24 mouse cellular contexts compared by ENCODE assay signal in the genomic region with DNA sequence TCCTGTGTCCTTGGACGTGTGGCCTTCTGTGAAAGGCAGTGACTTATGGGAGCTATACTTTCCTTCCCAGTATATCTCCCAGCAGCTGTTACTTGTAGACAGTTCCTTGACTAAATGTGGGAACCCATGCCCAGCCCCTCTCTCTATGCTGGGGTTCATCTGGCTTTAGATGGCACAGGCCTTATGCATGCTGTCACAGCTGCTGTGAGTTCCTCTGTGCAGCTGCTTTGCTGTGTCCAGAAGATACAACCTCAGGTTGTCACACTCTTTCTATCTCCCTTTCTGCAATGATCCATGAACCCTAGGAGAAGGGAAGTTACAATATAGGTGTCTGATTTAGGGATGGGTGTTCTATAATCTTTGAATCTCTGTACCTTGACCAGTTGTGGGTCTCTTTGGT.
"Had no signal": no experiment of that assay in that cellular context is flagged by ENCODE, and none has a peak within 500 bp of the region (broad histone marks: within the 10 kb centered on the region; RNA-seq: fewer than 3 reads in every experiment).

No protein-coding gene starts in this region.

- H3K27me3 ChIP-seq: embryonic facial prominence, embryonic 12.5 days; embryonic facial prominence, embryonic 13.5 days; embryonic facial prominence, embryonic 15.5 days; forebrain, embryonic 12.5 days; forebrain, embryonic 13.5 days; forebrain, embryonic 15.5 days had no signal

- H3K4me1 ChIP-seq: embryonic facial prominence, embryonic 10.5 days; embryonic facial prominence, embryonic 12.5 days; embryonic facial prominence, embryonic 13.5 days; embryonic facial prominence, embryonic 15.5 days; forebrain, embryonic 10.5 days; forebrain, embryonic 12.5 days; forebrain, embryonic 13.5 days; forebrain, embryonic 15.5 days; heart, embryonic 10.5 days had no signal

- H3K27ac ChIP-seq: embryonic facial prominence, embryonic 10.5 days; embryonic facial prominence, embryonic 12.5 days; embryonic facial prominence, embryonic 13.5 days; embryonic facial prominence, embryonic 15.5 days; forebrain, embryonic 10.5 days; forebrain, embryonic 12.5 days; forebrain, embryonic 13.5 days; forebrain, embryonic 15.5 days; gastrocnemius, adult 2 months; heart, adult 2 months; heart, embryonic 10.5 days had no signal

- H3K9me3 ChIP-seq: embryonic facial prominence, embryonic 12.5 days; embryonic facial prominence, embryonic 13.5 days; embryonic facial prominence, embryonic 15.5 days; heart, embryonic 10.5 days had no signal

- H3K4me3 ChIP-seq: embryonic facial prominence, embryonic 10.5 days; embryonic facial prominence, embryonic 12.5 days; embryonic facial prominence, embryonic 13.5 days; embryonic facial prominence, embryonic 15.5 days; erythroblast, embryonic 14.5 days; forebrain, embryonic 10.5 days; forebrain, embryonic 12.5 days; forebrain, embryonic 13.5 days; forebrain, embryonic 15.5 days; gastrocnemius, adult 2 months; heart, adult 2 months; heart, embryonic 10.5 days had no signal

- H3K4me2 ChIP-seq: embryonic facial prominence, embryonic 12.5 days; embryonic facial prominence, embryonic 13.5 days; embryonic facial prominence, embryonic 15.5 days; forebrain, embryonic 12.5 days; forebrain, embryonic 13.5 days; forebrain, embryonic 15.5 days had no signal

- H3K9ac ChIP-seq: embryonic facial prominence, embryonic 12.5 days; embryonic facial prominence, embryonic 13.5 days; embryonic facial prominence, embryonic 15.5 days; forebrain, embryonic 12.5 days; forebrain, embryonic 13.5 days; forebrain, embryonic 15.5 days; forebrain, postnatal 0 days had no signal

- DNase-seq: cerebellum, adult 9-10 months; cerebellum, adult 9-11 months; cerebellum, postnatal 10 days; cerebellum, postnatal 14 days; cerebellum, postnatal 25 days; cerebellum, postnatal 36 days; embryo, embryonic 11 days; forebrain, postnatal 0 days; gastrocnemius, adult 2 months; gastrocnemius, postnatal 14 days; gastrocnemius, postnatal 25 days; gastrocnemius, postnatal 36 days; heart, adult 18-20 months; heart, adult 2 months had no signal

- H3K36me3 ChIP-seq: embryonic facial prominence, embryonic 10.5 days; embryonic facial prominence, embryonic 12.5 days; embryonic facial prominence, embryonic 13.5 days; embryonic facial prominence, embryonic 15.5 days; forebrain, embryonic 10.5 days; forebrain, embryonic 12.5 days; forebrain, embryonic 15.5 days; heart, embryonic 10.5 days had no signal
